Mouse (Mus musculus): Measurements from ENCODE around the gene Cspg5. TPM values are rescaled to one million over a fixed set of nuclear protein-coding genes. Genes with fewer than 3 reads are reported as not detected.

Cspg5 gene
- polyA plus RNA-seq, 2 experiments, result 6.4 to 10.0 TPM

GRCm38 (mm10) chr9:110268416-110268815 is 24.8 kb downstream of the Cspg5 start:
- peaks cover 2% of the 10 kb centered on the region; the same call in 1 of the 2 replicates for H3K4me1 ChIP-seq (ENCODE audit: control insufficient read depth, insufficient read depth, low read length)
- no peaks in the 10 kb centered on the region for H3K36me3 ChIP-seq (ENCODE audit: control insufficient read depth, insufficient read depth, low read length)
- no peak overlapping the region for H3K4me3 ChIP-seq (replicated peaks; ENCODE audit: low read length)
- no peaks in the 10 kb centered on the region for H3K9me3 ChIP-seq (ENCODE audit: control insufficient read depth, low read length)
- H3K27ac ChIP-seq (replicated peaks; ENCODE audit: low read depth, low read length), result no peak overlapping the region
- no peaks in the 10 kb centered on the region for H3K27me3 ChIP-seq (ENCODE audit: control insufficient read depth, insufficient read depth, low read length)
- no peak overlapping the region for H3K9ac ChIP-seq (ENCODE audit: low read depth, low read length, severe bottlenecking)
- no peak for TF ChIP-seq POLR2A (IDR thresholded peaks at IDR 0.05; ENCODE audit: borderline replicate concordance, extremely low read depth, insufficient read depth, insufficient read length)
- WGBS, result 90% methylated on average over 10 of the region's 10 CpGs
- ATAC-seq (ENCODE audit: low FRiP score, low read depth), result no peak
- DNase-seq (ENCODE audit: low spot score), result no peak
- H3K4me2 ChIP-seq (replicated peaks; ENCODE audit: low read depth, low read length, severe bottlenecking), result no peak overlapping the region

GRCm38 (mm10) chr9:110272330-110272729 is 28.7 kb downstream of the Cspg5 start:
- no peak overlapping the region for H3K27ac ChIP-seq (replicated peaks; ENCODE audit: low read depth, low read length)
- H3K9ac ChIP-seq (ENCODE audit: low read depth, low read length, severe bottlenecking), result no peak overlapping the region
- no peak overlapping the region for H3K4me3 ChIP-seq (replicated peaks; ENCODE audit: low read length)
- WGBS, result 88% methylated on average over 3 of the region's 3 CpGs
- no peaks in the 10 kb centered on the region for H3K9me3 ChIP-seq (ENCODE audit: control insufficient read depth, low read length)
- H3K36me3 ChIP-seq (ENCODE audit: control insufficient read depth, insufficient read depth, low read length), result no peaks in the 10 kb centered on the region
- TF ChIP-seq POLR2A (IDR thresholded peaks at IDR 0.05; ENCODE audit: borderline replicate concordance, extremely low read depth, insufficient read depth, insufficient read length), result no peak
- no peaks in the 10 kb centered on the region for H3K27me3 ChIP-seq (ENCODE audit: control insufficient read depth, insufficient read depth, low read length)
- no peak overlapping the region for H3K4me2 ChIP-seq (replicated peaks; ENCODE audit: low read depth, low read length, severe bottlenecking)
- ATAC-seq (ENCODE audit: low FRiP score, low read depth) (no peak), DNase-seq (ENCODE audit: low spot score) (no peak)
- H3K4me1 ChIP-seq (ENCODE audit: control insufficient read depth, insufficient read depth, low read length), result peaks cover 3% of the 10 kb centered on the region; the same call in 1 of the 2 replicates

GRCm38 (mm10) chr9:110273507-110273906 is 29.9 kb downstream of the Cspg5 start:
- H3K27me3 ChIP-seq (ENCODE audit: control insufficient read depth, insufficient read depth, low read length), result no peaks in the 10 kb centered on the region
- peaks cover 3% of the 10 kb centered on the region; the same call in 1 of the 2 replicates for H3K4me1 ChIP-seq (ENCODE audit: control insufficient read depth, insufficient read depth, low read length)
- no peaks in the 10 kb centered on the region for H3K9me3 ChIP-seq (ENCODE audit: control insufficient read depth, low read length)
- no peaks in the 10 kb centered on the region for H3K36me3 ChIP-seq (ENCODE audit: control insufficient read depth, insufficient read depth, low read length)
- no peak overlapping the region for H3K9ac ChIP-seq (ENCODE audit: low read depth, low read length, severe bottlenecking)
- DNase-seq (ENCODE audit: low spot score), result no peak
- TF ChIP-seq POLR2A (IDR thresholded peaks at IDR 0.05; ENCODE audit: borderline replicate concordance, extremely low read depth, insufficient read depth, insufficient read length), result no peak
- 56% methylated on average over 4 of the region's 4 CpGs for WGBS
- no peak overlapping the region for H3K27ac ChIP-seq (replicated peaks; ENCODE audit: low read depth, low read length)
- H3K4me2 ChIP-seq (replicated peaks; ENCODE audit: low read depth, low read length, severe bottlenecking), result no peak overlapping the region
- ATAC-seq (ENCODE audit: low FRiP score, low read depth), result no peak
- H3K4me3 ChIP-seq (replicated peaks; ENCODE audit: low read length), result no peak overlapping the region

- Histone ChIP-seq H3K36me3 (ENCODE audit: control insufficient read depth, insufficient read depth, low read length) (no peaks in the 10 kb centered on the region), H3K4me1 (ENCODE audit: control insufficient read depth, insufficient read depth, low read length) (peaks cover 3% of the 10 kb centered on the region; the same call in 1 of the 2 replicates), H3K27me3 (ENCODE audit: control insufficient read depth, insufficient read depth, low read length) (no peaks in the 10 kb centered on the region), H3K4me2 (replicated peaks; ENCODE audit: low read depth, low read length, severe bottlenecking) (no peak overlapping the region), H3K9ac (ENCODE audit: low read depth, low read length, severe bottlenecking) (no peak overlapping the region), H3K4me3 (replicated peaks; ENCODE audit: low read length) (no peak overlapping the region), H3K27ac (replicated peaks; ENCODE audit: low read depth, low read length) (no peak overlapping the region), H3K9me3 (ENCODE audit: control insufficient read depth, low read length) (no peaks in the 10 kb centered on the region)
- ATAC-seq (ENCODE audit: low FRiP score, low read depth) (no peak), DNase-seq (ENCODE audit: low spot score) (no peak)
- WGBS, result 34% methylated on average over 5 of the region's 5 CpGs
- no peak for TF ChIP-seq POLR2A (IDR thresholded peaks at IDR 0.05; ENCODE audit: borderline replicate concordance, extremely low read depth, insufficient read depth, insufficient read length)
Observed at GRCm38 (mm10) chr9:110275882-110276281, 32.3 kb downstream of the Cspg5 start.

GRCm38 (mm10) chr9:110277431-110277881 is 33.9 kb downstream of the Cspg5 start:
- Histone ChIP-seq H3K27ac (replicated peaks; ENCODE audit: low read depth, low read length) (no peak overlapping the region), H3K36me3 (ENCODE audit: control insufficient read depth, insufficient read depth, low read length) (no peaks in the 10 kb centered on the region), H3K4me3 (replicated peaks; ENCODE audit: low read length) (no peak overlapping the region), H3K9ac (ENCODE audit: low read depth, low read length, severe bottlenecking) (no peak overlapping the region), H3K4me1 (ENCODE audit: control insufficient read depth, insufficient read depth, low read length) (peaks cover 3% of the 10 kb centered on the region; the same call in 1 of the 2 replicates), H3K27me3 (ENCODE audit: control insufficient read depth, insufficient read depth, low read length) (no peaks in the 10 kb centered on the region), H3K9me3 (ENCODE audit: control insufficient read depth, low read length) (no peaks in the 10 kb centered on the region), H3K4me2 (replicated peaks; ENCODE audit: low read depth, low read length, severe bottlenecking) (no peak overlapping the region)
- no peak for ATAC-seq (ENCODE audit: low FRiP score, low read depth)
- no peak for TF ChIP-seq POLR2A (IDR thresholded peaks at IDR 0.05; ENCODE audit: borderline replicate concordance, extremely low read depth, insufficient read depth, insufficient read length)
- 40% methylated on average over 8 of the region's 8 CpGs for WGBS
- DNase-seq (ENCODE audit: low spot score), result no peak
